In genomic region chr5:134961519-134961918, GRCm38 (mm10) we compare ENCODE assay signal across 21 mouse cellular contexts. TPM values are rescaled to one million over a fixed set of nuclear protein-coding genes. Genes with fewer than 3 reads are reported as not detected.
"Had no signal": no experiment of that assay in that cellular context is flagged by ENCODE, and none has a peak within 500 bp of the region (broad histone marks: within the 10 kb centered on the region; RNA-seq: fewer than 3 reads in every experiment).

No protein-coding gene starts in this region.

- H3K4me3 ChIP-seq: midbrain, embryonic 10.5 days; midbrain, embryonic 12.5 days; myocyte; neural tube, embryonic 13.5 days; neural tube, embryonic 15.5 days had no signal

- ATAC-seq: midbrain, embryonic 16.5 days had no signal

- H3K9ac ChIP-seq: lung, embryonic 14.5 days; midbrain, embryonic 12.5 days; neural tube, embryonic 13.5 days; neural tube, embryonic 15.5 days had no signal

- H3K4me2 ChIP-seq: lung, embryonic 14.5 days; midbrain, embryonic 12.5 days; neural tube, embryonic 13.5 days; neural tube, embryonic 15.5 days had no signal

- H3K36me3 ChIP-seq: midbrain, embryonic 10.5 days; midbrain, embryonic 12.5 days; neural tube, embryonic 13.5 days; neural tube, embryonic 15.5 days had no signal

- DNase-seq: lung, embryonic 14.5 days; lung, postnatal 10 days; lung, postnatal 4 days; midbrain, embryonic 14.5 days; retina, postnatal 1 day; right cerebral cortex, adult 18-20 months; right cerebral cortex, postnatal 25 days; right cerebral cortex, postnatal 4 days; spleen, adult 18-20 months; thymus, adult 2 months; thymus, postnatal 25 days had no signal

- H3K27ac ChIP-seq: midbrain, embryonic 10.5 days; midbrain, embryonic 12.5 days; neural tube, embryonic 13.5 days; neural tube, embryonic 15.5 days had no signal

- H3K9me3 ChIP-seq: midbrain, embryonic 10.5 days; midbrain, embryonic 12.5 days; neural tube, embryonic 13.5 days; neural tube, embryonic 15.5 days had no signal

RNA-seq across cellular contexts. Expression of gene Cldn4, which starts 14.8 kb away (rescaled TPM):
- total RNA-seq: megakaryocyte, adult 5-6 weeks; megakaryocyte-erythroid progenitor cell, adult 5-6 weeks had no signal
- polyA plus RNA-seq: midbrain, embryonic 14.5 days; midbrain, embryonic 16.5 days; myocyte had no signal

RNA-seq across cellular contexts. Expression of gene Cldn3, which starts 24.5 kb away (rescaled TPM):
- total RNA-seq: megakaryocyte, adult 5-6 weeks; megakaryocyte-erythroid progenitor cell, adult 5-6 weeks had no signal
- polyA plus RNA-seq: myocyte had no signal

RNA-seq across cellular contexts. Expression of gene Cldn13, which starts 46.2 kb away (rescaled TPM):
- polyA plus RNA-seq: midbrain, embryonic 14.5 days; midbrain, embryonic 16.5 days; myocyte; neural tube, embryonic 15.5 days; small intestine, adult 2 months; urinary bladder, adult 2 months had no signal
